Mouse (Mus musculus) CH12.LX (cell line): Measurements from ENCODE around the gene Med11. TPM values are rescaled to one million over a fixed set of nuclear protein-coding genes. Genes with fewer than 3 reads are reported as not detected.

ENCODE experiments used
- DNase-seq: peaks from one replicate; pipeline ENCODE4 v3.0.0-alpha.2; 2013; ENCODE audit errors: extremely low read depth
- H3K27ac ChIP-seq: 2 replicates; pipeline ENCODE4 v1.5.1; 2012; ENCODE audit warnings: low read depth, mild to moderate bottlenecking, control low read depth, moderate library complexity; ENCODE audit not compliant: insufficient read depth
- H3K27me3 ChIP-seq: replicated peaks from 2 replicates; pipeline ENCODE3; 2012; ENCODE audit warnings: inconsistent platforms
- H3K36me3 ChIP-seq, 2 experiments: replicated peaks in 1 of 2; 2 replicates each; pipeline versions ENCODE3 to v1.6.1; 2012; ENCODE audit warnings: inconsistent platforms in 1 of 2, low read length in 1 of 2, mild to moderate bottlenecking in 1 of 2, mixed read lengths in 1 of 2, moderate library complexity in 1 of 2; ENCODE audit not compliant: control insufficient read depth in 1 of 2, insufficient read depth in 1 of 2
- H3K4me1 ChIP-seq, 2 experiments: 2 replicates each; pipeline ENCODE4 v1.6.1; 2012; ENCODE audit warnings: inconsistent platforms in 1 of 2, moderate library complexity in 1 of 2; ENCODE audit not compliant: insufficient read depth in 2 of 2, control insufficient read depth in 1 of 2
- H3K4me2 ChIP-seq: 2 replicates; pipeline ENCODE4 v1.6.1; 2012; ENCODE audit warnings: low read depth, mild to moderate bottlenecking, control low read depth; ENCODE audit not compliant: poor library complexity, insufficient read depth, severe bottlenecking
- H3K4me3 ChIP-seq, 3 experiments: fragments of 150-350 bp in 1 of 3; sonication (generic) in 1 of 3; replicated peaks in 1 of 3; 2 replicates each; pipeline versions ENCODE3 to v1.5.1; 2011 to 2012; ENCODE audit warnings: low read depth in 2 of 3, low read length in 2 of 3, mild to moderate bottlenecking in 2 of 3, moderate library complexity in 2 of 3, control low read depth in 1 of 3, improper control_type of control experiment in 1 of 3, inconsistent platforms in 1 of 3, mixed read lengths in 1 of 3; ENCODE audit not compliant: poor library complexity in 1 of 3
- H3K79me2 ChIP-seq: replicated peaks from 2 replicates; pipeline ENCODE4 v1.6.1; 2012; ENCODE audit warnings: mild to moderate bottlenecking, moderate library complexity; ENCODE audit not compliant: control insufficient read depth, poor library complexity, insufficient read depth, severe bottlenecking; ENCODE audit errors: extremely low read depth
- H3K9ac ChIP-seq: 2 replicates; pipeline ENCODE4 v1.6.1; 2012; ENCODE audit warnings: low read depth, mild to moderate bottlenecking, control low read depth, moderate library complexity; ENCODE audit not compliant: insufficient read depth
- H3K9me3 ChIP-seq: replicated peaks from 2 replicates; pipeline ENCODE3; 2012; ENCODE audit warnings: low read length, inconsistent platforms, mixed read lengths
- BHLHE40 ChIP-seq: IDR thresholded peaks from 2 replicates; pipeline ENCODE4 v1.6.1; 2011; ENCODE audit warnings: mild to moderate bottlenecking, low read depth, low read length, improper control_type of control experiment
- CTCF ChIP-seq, 2 experiments: IDR thresholded peaks in 1 of 2; conservative IDR thresholded peaks in 1 of 2; 2 replicates each; pipeline ENCODE4 v1.5.1; 2011 to 2012; ENCODE audit warnings: low read depth in 2 of 2, low read length in 2 of 2, improper control_type of control experiment in 1 of 2, inconsistent platforms in 1 of 2, mild to moderate bottlenecking in 1 of 2, moderate library complexity in 1 of 2
- EP300 ChIP-seq: IDR thresholded peaks from 2 replicates; pipeline ENCODE4 v1.6.1; 2011; ENCODE audit warnings: low read length, improper control_type of control experiment
- ETS1 ChIP-seq: conservative IDR thresholded peaks from 2 replicates; pipeline ENCODE4 v1.6.1; 2012; ENCODE audit warnings: low read depth, mild to moderate bottlenecking, inconsistent platforms, low read length, improper control_type of control experiment, moderate library complexity
- HCFC1 ChIP-seq: IDR thresholded peaks from 2 replicates; pipeline ENCODE4 v1.6.1; 2012; ENCODE audit warnings: low read depth, mild to moderate bottlenecking, inconsistent platforms, low read length, improper control_type of control experiment
- JUND ChIP-seq: conservative IDR thresholded peaks from 2 replicates; pipeline ENCODE4 v1.6.1; 2011; ENCODE audit warnings: low read depth, low read length, improper control_type of control experiment
- KAT2A ChIP-seq: IDR thresholded peaks from 2 replicates; pipeline ENCODE4 v1.6.1; 2012; ENCODE audit warnings: low read length, improper control_type of control experiment, inconsistent platforms; ENCODE audit not compliant: insufficient replicate concordance
- MAX ChIP-seq: IDR thresholded peaks from 2 replicates; pipeline ENCODE4 v1.6.1; 2011; ENCODE audit warnings: low read length, improper control_type of control experiment
- MYC ChIP-seq: IDR thresholded peaks from 2 replicates; pipeline ENCODE4 v1.6.1; 2011; ENCODE audit warnings: low read depth, mild to moderate bottlenecking, improper control_type of control experiment, low read length
- NELFE ChIP-seq: IDR thresholded peaks from 2 replicates; pipeline ENCODE4 v1.6.1; 2011; ENCODE audit warnings: low read depth, low read length, improper control_type of control experiment
- RAD21 ChIP-seq: IDR thresholded peaks from 2 replicates; pipeline ENCODE4 v1.6.1; 2011; ENCODE audit warnings: low read depth, mild to moderate bottlenecking, low read length, improper control_type of control experiment, moderate library complexity
- RCOR1 ChIP-seq: conservative IDR thresholded peaks from 2 replicates; pipeline ENCODE4 v1.6.1; 2012; ENCODE audit warnings: low read depth, mild to moderate bottlenecking, inconsistent platforms, low read length, improper control_type of control experiment
- SIN3A ChIP-seq: IDR thresholded peaks from 2 replicates; pipeline ENCODE4 v1.6.1; 2012; ENCODE audit warnings: low read length, improper control_type of control experiment, inconsistent platforms
- SMC3 ChIP-seq: IDR thresholded peaks from 2 replicates; pipeline ENCODE4 v1.6.1; 2011; ENCODE audit warnings: low read depth, low read length, improper control_type of control experiment
- TCF12 ChIP-seq: IDR thresholded peaks from 2 replicates; pipeline ENCODE4 v1.6.1; 2014; ENCODE audit warnings: low read depth, mild to moderate bottlenecking, inconsistent platforms, low read length, improper control_type of control experiment
- USF1 ChIP-seq: IDR thresholded peaks from 2 replicates; pipeline ENCODE4 v1.6.1; 2014; ENCODE audit warnings: low read depth, mild to moderate bottlenecking, inconsistent platforms, low read length, improper control_type of control experiment
- USF2 ChIP-seq: conservative IDR thresholded peaks from 2 replicates; pipeline ENCODE4 v1.6.1; 2011; ENCODE audit warnings: low read depth, low read length, improper control_type of control experiment
- ZC3H11A ChIP-seq: IDR thresholded peaks from 2 replicates; pipeline ENCODE4 v1.6.1; 2012; ENCODE audit warnings: low read depth, mild to moderate bottlenecking, inconsistent platforms, low read length, improper control_type of control experiment
- ZKSCAN1 ChIP-seq: IDR thresholded peaks from 2 replicates; pipeline ENCODE4 v1.6.1; 2012; ENCODE audit warnings: low read depth, inconsistent platforms, low read length, improper control_type of control experiment, borderline replicate concordance
- dilution Hi-C: fragments of 300-500 bp; cut with MboI; formaldehyde crosslinking; loops from 2 replicates; pipeline ENCODE4 v1.14.3; 2020; ENCODE audit warnings: low sequenced_read_pairs; ENCODE audit not compliant: extremely low pct_unique_long_range_greater_than_20kb, extremely low pct_ligation_motif_present
- in situ Hi-C: fragments of 300-500 bp; cut with MboI; formaldehyde crosslinking; loops from 3 replicates; pipeline ENCODE4 v1.14.3; 2019; ENCODE audit warnings: low sequenced_read_pairs, low pct_ligation_motif_present, low pct_unique_long_range_greater_than_20kb, mixed read lengths
- polyA plus RNA-seq: library from polyadenylated mRNA; unstranded; fragments of >175 nt; gene quantifications from 2 replicates; pipeline ENCODE4 v1.2.1, GENCODE M21; 2012; ENCODE audit warnings: low read depth; ENCODE audit not compliant: insufficient read length
- total RNA-seq, 2 experiments: library from RNA; depleted of rRNA; stranded (reverse); fragments of 300-350 nt in 1 of 2; fragments of >200 nt in 1 of 2; gene quantifications; 2 replicates each; pipeline ENCODE4 v1.2.3; 2012 to 2014

The Med11 gene
- total and polyA plus RNA-seq, 3 experiments, result 52.2 to 79.9 (median 74.3) TPM

DNA sequence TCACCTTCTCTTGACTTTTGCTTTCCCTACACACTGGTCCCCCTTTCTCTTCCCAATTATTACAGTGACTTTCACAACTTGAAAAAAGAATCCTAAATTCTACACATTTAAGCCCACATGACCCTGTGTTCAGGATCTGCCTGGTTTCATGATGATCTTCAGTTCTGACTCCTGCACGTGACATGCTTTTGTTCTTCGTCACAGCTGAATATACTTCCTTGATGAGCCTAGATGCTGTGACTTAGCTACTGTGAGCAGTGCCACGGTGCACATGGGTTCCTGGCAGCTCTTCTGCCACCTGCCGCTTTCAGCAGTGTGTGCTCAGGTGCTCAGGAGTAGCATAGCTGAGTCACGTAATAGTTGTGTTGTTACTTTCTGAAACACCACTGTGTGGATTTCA is 39.1 kb upstream of the Med11 start:
- Histone ChIP-seq H3K27ac (no peak overlapping the region), H3K4me3 (no peak overlapping the region), H3K27me3 (no peaks in the 10 kb centered on the region), H3K4me2 (no peak overlapping the region), H3K36me3 (peaks cover under 1 to 11% of the 10 kb centered on the region in 2 experiments), H3K9me3 (no peaks in the 10 kb centered on the region), H3K4me1 (peaks cover 9 to 35% of the 10 kb centered on the region in 2 experiments), H3K9ac (no peak overlapping the region), H3K79me2 (peaks cover 22% of the 10 kb centered on the region)
- in situ Hi-C loops, result loop anchor here (5.0 to 10.0 kb wide), 3 partner anchors 95 to 342 kb away; partner anchors contain the start of genes 4930544D05Rik, Chrne and Tm4sf5
- dilution Hi-C loops, result no loop called here
- TF ChIP-seq MAX (peak; percentile 19; the same call in 1 of the 2 replicates), JUND (no peak), SMC3 (no peak), TCF12 (no peak), USF1 (0 out of 2 replicates have a peak, but pooled peaks have one; percentile 13), USF2 (0 out of 2 replicates have a peak, but pooled peaks have one; percentile 22), RCOR1 (no peak), CTCF (conservative IDR thresholded peaks at IDR 0.05 in 1 of 2, IDR thresholded peaks at IDR 0.05 in 1 of 2; ENCODE audit: low read depth in 2 of 2, low read length in 2 of 2) (no peak), HCFC1 (no peak), NELFE (no peak), KAT2A (no peak), ETS1 (no peak), BHLHE40 (peak; percentile 85)
- DNase-seq, result no peak

GRCm38 (mm10) chr11:70413961-70414360 is 37.8 kb upstream of the Med11 start:
- dilution Hi-C loops (no loop called here), in situ Hi-C loops (loop anchor here (5.0 to 10.0 kb wide), 3 partner anchors 93 to 341 kb away; partner anchors contain the start of genes 4930544D05Rik, Chrne and Tm4sf5)
- Histone ChIP-seq H3K4me2 (no peak overlapping the region), H3K27me3 (no peaks in the 10 kb centered on the region), H3K4me1 (peaks cover 6 to 30% of the 10 kb centered on the region in 2 experiments), H3K9ac (no peak overlapping the region), H3K79me2 (peaks cover 8% of the 10 kb centered on the region), H3K4me3 (no peak overlapping the region), H3K27ac (no peak overlapping the region), H3K36me3 (no peaks in the 10 kb centered on the region), H3K9me3 (no peaks in the 10 kb centered on the region)
- peak; percentile 81 for TF ChIP-seq MYC
- peak; percentile 96 to 100 for TF ChIP-seq CTCF (conservative IDR thresholded peaks at IDR 0.05 in 1 of 2, IDR thresholded peaks at IDR 0.05 in 1 of 2; ENCODE audit: low read depth in 2 of 2, low read length in 2 of 2)
- TF ChIP-seq ETS1, result no peak
- TF ChIP-seq TCF12, result no peak
- TF ChIP-seq SIN3A, result no peak
- peak; percentile 92 for TF ChIP-seq RAD21
- no peak for TF ChIP-seq EP300
- TF ChIP-seq ZKSCAN1, result no peak
- TF ChIP-seq ZC3H11A, result peak; percentile 62
- TF ChIP-seq SMC3, result peak; percentile 82
- peak; percentile 88 for DNase-seq
